Mouse (Mus musculus) telencephalon, adult 2 months (tissue): Measurements from ENCODE around the gene Plekhg1.

Experiments used
- DNase-seq: peaks from one replicate; pipeline ENCODE4 v3.0.0-alpha.2; 2011; ENCODE audit warnings: low read depth, low spot score

The Plekhg1 gene

DNA sequence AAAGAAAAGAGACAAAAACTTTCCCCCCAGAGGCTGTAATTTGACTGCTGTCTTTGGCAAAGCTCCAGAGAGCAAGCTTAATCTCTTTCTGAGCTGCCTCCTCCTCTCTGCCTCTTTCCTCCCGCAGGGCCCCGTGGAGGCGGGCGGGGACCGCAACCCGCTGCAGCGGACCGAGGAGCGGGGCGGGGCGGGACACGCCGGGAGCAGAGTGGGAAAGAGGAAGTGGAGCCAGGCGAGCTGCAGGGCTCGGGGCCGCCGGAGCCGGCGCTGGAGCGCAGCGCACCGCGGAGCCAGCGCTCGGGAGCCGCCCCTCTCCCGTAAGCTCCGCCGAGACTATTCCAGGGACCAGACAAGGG is at the start of gene Plekhg1:
Gene Plekhg1, plus strand, starts transcription at position 217 of the 356 bp plus-strand sequence.
- no peak for DNase-seq

DNA sequence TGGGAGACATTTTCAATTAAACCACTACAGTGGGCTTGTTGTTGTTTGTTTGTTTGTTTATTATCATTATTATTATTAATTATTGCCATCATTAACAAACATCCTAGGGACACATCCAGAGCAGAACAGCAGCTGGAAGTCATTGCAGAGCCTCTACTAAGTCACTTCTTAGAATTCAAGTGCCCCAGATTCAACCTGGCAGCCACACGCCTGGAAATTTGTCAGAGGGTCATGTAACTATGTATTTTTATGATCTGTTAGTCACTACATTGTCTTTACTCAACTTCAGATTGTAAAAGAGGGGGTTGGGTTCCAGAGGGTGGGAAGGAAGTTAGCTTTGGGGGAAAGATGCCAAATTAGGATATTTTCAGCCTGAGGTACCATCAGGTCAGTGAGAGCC is 47.4 kb upstream of the Plekhg1 start:
- no peak for DNase-seq

DNA sequence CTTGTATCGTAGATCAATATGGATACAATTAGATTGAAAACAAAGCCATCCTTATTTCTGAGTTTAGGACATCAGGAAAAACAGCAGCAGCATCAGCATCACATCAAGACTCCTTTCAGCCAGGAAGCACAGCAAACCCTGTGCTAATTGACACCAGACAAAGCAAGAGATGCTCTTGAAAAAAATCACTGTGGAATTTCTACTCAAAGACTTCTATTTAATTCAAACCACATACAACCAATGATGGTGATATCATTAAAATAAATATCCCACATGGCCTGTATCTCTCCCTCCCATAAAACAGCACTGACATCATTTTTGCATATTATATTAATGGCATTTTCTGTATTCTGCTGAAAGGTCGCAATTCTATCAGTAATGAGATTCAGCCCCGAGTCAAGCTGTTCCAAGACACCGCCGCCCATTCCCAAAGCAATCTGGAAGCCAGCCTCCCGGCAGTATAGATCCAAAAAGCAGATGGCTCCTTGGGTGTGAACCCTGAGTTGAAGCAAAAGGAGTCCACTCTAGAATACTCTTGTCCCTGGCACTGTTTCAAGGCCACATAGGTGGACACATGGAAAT is 46.4 kb upstream of the Plekhg1 start:
- no peak for DNase-seq

DNA sequence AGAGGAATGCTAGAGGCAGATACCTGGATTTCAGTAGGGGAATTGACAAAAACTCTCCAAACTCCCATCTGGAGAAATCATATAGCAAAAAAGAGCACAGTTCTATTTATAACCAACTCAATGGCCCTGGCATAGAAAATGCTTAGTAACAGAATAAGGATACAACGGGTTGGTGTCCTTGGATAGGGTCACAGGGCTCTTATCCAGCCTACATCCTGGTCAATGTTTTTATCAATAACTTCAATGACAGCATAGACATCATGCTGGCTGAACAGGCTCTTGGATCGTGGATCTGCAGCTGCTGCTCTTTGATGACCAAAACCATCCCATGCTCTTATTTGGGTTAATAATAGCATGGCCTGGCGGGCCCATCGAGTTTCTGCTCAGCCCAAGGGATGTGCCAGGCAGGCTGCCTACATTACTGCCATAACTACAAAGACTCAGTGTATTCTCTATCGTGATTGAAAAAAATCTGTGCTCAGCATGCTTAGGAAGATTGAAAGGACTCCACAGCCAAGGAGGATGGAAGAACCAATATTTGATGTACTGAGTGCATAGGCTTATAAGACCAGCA is 44.7 kb upstream of the Plekhg1 start:
- DNase-seq, result peak; percentile 31

DNA sequence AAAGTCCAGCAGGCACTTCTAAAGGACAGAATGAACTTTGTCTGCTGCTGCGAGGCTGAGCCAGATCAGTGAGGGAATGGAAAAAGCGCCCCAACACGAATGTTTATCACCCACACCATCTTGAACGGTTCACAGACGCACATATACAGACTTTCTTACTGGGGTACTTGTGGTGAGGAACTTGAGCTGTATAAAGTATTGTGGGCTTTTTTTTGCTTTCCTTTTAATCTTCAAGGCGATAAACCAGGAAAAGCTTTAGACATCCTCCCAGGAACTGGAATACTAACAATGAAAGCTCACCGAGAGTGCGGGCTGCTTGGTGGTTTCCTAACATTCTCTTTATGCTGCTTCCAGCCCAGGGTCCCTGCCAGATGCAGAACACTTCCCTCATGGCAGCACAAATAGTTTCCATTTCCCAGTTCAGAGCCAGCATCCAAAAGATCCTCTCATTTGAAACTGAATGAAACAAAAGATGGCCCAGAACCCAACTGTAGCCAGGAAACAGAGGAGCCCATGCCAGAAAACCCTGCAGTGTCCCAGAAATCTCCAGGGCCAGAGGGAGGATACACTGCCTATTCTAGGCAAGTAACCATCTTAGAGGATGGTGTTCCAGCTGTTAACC is 43.3 kb upstream of the Plekhg1 start:
- DNase-seq, result peak; percentile 17

DNA sequence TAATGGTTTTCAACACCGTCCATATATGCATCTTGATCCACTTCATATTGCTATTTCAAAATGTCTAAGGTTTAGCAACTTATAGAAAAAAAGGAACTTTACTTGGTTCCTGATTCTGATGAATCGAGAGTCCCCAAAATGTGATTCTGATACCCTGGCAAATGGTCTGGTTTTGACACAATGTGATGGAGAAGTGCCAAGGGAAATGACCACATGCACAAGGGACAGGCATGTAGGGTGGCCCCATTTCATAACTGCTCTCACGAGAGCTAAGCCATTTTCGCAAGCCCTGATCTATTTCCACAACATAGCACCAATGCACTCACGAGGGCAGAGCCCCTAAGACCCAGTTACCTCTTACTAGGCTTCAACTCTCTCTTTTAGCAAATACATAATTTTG is 42.7 kb upstream of the Plekhg1 start:
- no peak for DNase-seq

DNA sequence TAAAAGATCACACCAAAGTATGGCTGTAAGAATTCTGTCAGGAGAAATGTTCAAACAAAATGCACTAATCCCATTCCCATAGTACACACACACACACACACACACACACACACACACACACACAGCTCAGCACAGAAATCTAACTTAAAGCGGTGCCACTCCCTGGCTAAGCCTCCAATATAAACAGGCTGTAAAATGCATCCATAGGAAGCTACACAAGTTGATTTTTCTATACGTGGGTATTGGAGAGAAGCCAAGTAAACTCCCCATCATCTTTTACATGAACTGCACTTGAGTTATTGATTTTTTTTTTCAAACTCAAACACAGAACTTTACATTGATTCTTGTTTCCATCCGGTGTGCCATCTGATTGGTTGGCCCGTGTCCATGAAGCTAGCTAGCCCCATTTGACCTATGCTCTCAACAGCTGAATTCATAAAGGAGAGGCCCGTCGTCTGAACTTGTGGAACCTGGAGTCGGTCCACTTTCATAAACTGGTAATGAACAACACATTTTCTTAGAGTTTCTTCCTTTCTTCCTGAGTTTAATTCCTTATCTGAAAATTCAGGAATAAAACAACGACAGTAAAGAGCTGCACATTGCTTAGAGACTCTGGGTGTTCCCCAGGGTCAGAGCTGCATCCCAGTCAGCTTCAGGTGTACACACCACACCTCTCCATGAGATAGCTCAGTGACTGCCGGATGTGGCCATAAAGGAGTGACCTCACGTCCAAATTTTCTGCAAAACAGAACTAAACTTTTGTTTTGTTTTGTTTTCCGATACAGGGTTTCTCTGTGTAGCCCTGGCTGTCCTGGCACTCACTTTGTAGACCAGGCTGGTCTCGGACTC is 39.7 kb upstream of the Plekhg1 start:
- DNase-seq, result no peak

DNA sequence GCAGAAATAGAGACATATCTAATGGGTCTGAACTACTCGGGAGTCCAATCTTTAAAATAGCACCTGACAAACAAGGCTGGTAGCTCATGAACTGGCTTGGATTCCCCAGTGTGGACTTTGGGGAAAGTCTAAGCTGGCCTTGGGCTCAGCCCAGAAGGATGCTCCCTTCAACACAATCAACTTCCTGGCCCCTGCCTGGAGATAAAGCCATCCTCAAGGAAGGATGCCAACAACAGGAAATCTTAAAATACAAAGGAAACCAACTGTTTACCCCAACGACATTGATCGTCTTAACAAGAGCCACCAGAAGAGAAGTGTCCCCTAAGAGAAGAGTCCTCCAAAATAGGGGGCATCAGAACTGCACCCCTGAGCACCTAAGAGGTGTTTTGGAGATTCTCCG is 38.3 kb upstream of the Plekhg1 start:
- DNase-seq, result no peak

DNA sequence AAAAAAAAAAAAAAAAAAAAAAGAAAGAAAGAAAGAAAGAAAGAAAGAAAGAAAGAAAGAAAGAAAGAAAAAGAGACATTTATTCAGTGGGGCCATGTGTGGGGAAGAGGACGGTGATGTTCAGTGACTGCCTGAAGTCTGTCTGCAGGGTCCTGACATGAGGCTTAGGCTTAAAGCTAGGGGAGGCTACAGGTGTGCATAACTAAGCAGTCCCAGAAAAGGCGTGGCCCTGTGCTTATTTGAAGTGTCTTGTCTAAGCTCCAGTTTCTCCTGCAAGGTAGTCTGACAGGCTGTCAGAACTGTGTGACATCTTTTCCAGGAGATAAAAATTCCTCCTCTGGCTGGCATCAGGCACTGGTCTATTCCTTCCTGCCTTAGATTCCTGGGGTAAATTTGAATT is 37.6 kb upstream of the Plekhg1 start:
- no peak for DNase-seq

DNA sequence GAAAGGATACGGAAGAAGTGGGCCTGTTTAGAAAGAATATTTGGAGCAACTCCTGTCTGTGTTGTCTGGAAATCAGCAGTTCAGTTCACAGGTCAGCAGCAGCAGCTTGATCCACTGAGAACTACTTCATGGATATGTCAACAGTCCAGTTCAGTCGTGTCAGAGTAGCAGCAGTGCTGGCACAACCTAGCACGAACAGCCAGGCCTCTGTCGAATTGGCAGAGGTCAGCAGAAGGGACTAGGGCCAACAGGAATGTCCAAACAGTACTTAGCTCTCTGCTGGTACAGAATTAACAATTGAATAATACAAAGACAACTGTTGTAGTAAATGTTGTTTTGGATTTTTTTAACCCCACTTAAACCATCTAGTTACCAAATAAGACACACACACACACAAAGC is 33.9 kb upstream of the Plekhg1 start:
- DNase-seq, result peak; percentile 55

DNA sequence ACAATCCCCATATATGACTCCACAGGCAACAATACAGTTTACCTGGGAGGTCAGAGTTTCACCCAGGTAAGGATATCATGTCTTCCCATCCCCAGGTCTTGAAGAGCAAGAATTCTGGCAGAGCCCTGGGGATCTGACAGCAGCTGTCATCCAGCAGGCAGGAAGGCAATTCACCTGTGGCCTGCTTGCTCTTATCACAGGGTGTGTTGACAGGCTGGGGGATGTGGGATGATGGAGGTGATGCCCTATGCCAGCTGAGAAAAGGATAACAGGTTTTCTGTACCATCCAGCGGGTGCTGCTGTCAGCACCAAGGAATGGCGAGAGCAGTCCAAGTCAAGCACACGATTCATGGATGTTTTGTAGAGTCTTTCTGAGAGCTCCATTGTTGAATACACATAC is 30.1 kb upstream of the Plekhg1 start:
- no peak for DNase-seq

DNA sequence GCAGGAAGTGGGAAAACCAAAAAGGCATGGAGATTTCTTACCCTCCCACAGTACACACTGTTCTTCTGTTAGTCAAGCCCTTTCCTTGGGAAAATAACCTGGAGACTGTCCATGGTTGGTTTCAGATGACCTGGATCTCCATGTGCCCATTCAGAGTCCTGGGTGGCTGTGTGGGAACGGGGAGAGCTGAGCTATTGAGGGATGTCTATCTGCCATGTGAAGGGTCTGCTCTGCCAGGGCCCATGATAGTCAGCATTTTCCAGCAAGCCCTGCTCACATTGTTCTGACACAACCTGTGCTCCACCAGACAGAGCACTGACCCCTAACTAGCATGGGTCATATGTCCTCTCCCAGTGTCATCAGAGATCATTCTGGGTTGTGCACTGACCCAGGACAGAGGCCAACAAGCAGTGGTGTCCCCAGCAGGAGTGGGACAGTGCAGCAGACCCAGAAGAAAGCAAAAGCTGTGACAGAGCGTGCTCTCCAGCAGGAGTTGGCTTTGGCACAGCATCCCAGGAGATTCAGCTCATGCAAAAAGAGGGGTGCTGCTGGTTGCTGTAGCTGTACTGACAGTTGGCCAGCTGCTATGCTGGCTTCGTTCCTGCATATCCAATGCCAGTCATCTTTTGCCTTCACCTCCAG is 24.7 kb upstream of the Plekhg1 start:
- DNase-seq, result no peak

DNA sequence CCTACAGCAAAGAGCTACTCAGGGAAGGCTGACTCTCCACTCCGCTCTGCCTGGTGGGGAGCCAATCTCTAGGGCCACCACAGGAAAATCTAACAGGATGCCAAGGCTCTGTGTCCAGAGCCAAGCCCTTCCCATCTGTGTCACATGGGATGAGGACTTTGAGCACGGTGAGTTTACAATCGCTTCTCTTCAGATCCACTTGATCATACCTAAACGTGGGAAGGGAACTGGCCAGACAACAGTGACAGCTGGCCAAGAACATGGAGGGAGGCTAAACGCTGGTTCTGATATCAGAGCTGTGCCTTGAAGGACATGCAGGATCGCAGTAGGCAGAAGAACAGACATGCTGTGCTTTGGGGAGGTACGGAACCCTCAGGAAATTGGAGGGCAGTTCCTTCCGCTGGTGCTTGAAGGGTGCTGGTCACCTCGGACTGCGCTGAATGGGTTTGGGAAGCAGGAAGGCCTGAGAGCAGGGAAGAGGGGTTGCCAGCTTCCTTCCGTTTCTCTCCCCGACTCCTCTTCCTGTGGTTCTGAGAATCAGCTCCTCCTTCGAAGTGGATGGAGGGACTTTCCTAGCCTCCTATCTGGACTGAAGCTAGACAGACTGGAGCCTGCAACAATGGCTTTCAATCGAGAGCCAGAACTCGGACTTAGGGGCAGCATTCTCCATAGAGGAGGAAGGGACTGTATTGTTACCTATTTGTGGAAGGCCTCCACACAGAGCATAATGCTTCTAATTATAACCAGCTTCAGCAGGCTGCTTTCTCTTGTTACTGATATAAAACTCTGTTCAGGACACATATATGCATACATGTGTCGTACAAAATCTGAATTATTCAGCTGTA is 21.9 kb upstream of the Plekhg1 start:
- no peak for DNase-seq

DNA sequence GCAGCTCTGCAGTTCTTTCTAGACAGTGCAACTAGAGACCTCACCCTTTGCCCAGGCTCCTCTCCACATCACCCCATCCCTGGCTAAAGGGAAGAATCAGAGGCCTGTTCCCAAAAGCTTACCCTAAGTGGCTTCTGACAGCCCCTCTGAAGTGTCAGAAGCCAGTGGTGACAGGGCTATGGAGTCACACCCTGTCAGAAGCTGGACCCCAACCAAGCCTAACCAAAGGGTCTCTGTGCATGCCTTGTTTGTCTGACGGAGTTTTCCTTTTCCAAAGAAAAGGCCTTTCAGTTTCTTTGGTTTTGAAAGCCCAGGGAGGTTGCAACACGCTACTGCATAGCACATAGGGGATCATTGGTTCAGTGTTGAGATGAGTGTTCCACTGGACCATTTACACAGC is 19.9 kb upstream of the Plekhg1 start:
- DNase-seq, result no peak

DNA sequence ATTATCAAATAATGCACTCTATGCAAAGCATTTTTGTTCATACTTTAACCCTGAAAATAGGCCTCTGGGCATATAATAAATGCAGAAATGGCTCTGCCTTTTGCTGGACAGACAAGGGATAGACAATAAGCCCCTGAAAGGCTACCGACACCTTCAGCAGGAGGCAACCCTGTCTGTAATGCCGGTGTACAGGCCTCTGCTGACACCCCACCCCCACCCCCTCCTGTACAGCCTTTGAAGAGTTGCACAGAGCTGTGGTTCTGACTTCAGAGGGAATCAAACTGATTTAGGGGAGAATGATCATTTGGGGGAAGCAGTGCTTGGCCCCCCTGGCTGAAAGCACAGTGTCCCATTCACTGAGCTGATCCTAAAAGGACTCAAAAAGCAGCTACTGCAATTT is 17.8 kb upstream of the Plekhg1 start:
- no peak for DNase-seq

DNA sequence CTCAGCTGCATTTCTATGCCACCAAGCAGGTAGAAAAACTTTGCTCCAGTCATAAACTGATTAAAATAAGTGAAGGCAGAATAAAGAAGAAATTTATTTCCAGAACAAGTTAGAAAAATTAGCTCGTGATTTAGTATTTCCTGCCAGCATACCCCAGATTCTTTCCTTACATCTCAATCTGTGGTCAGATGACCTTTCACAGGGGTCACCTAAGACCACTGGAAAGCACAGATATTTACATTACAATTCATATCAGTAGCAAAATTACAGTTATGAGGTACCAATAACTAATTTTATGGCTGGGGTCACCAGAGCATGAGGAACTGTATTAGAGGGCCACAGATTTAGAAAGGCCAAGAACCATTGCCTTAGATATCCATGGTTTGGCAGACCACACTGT is 15.5 kb upstream of the Plekhg1 start:
- no peak for DNase-seq

DNA sequence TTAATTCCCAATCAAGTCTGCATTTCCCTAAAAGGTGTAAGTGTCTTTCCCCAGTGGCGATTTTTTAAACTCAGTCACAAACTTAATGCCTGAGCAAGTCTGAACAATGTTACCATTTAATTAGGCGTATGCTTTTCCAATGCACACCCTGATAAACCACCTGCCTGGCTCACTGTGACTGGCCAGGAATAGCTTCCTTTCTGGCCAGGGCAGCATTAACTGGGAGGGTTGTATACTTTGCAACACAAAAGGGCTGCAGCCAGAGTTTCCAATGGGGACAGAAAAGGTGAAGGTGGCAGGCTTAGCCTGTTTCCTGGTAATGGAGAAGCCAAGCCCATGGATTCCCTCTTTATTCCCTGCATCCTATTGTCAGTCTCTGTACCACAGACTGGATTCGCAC is 10.5 kb upstream of the Plekhg1 start:
- DNase-seq, result no peak

DNA sequence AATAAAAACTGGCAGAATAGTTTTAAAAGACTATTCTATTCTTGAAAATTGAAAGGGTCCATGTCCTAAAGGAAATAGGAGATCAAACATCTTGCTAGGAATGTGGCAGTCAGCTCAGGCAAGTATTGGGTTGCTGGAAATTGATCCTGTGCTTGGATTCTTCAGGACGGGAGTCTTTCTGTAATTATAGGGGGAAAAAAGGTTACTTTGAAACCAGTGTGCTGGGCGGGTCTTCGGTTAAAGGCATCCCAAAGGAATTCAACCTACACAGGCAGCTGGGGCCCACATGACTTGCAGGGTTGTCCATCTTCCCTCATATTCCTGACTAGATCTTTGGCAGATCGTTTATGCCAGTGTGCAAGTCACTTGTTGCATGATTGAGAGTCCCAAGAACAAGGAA is 9.8 kb upstream of the Plekhg1 start:
- DNase-seq, result no peak

DNA sequence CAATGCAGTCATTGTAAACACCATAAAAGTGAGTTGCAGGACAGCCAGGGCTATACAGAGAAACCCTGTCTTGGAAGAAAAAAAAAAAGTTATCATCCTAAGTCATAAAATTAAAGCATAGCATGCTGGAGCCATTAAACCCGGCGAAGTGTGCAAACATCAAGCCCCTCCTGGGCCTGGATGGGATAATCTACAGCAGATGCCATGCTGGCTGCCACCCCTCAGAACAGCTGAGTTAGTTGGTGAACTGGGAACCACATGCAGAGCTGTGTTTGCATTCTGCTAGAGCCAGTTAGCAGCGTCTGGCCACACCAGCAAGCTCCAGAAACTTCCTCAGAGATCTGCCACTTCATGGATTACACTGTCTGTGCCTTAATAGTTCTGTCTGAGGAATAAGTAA is 3.1 kb upstream of the Plekhg1 start:
- DNase-seq, result no peak

DNA sequence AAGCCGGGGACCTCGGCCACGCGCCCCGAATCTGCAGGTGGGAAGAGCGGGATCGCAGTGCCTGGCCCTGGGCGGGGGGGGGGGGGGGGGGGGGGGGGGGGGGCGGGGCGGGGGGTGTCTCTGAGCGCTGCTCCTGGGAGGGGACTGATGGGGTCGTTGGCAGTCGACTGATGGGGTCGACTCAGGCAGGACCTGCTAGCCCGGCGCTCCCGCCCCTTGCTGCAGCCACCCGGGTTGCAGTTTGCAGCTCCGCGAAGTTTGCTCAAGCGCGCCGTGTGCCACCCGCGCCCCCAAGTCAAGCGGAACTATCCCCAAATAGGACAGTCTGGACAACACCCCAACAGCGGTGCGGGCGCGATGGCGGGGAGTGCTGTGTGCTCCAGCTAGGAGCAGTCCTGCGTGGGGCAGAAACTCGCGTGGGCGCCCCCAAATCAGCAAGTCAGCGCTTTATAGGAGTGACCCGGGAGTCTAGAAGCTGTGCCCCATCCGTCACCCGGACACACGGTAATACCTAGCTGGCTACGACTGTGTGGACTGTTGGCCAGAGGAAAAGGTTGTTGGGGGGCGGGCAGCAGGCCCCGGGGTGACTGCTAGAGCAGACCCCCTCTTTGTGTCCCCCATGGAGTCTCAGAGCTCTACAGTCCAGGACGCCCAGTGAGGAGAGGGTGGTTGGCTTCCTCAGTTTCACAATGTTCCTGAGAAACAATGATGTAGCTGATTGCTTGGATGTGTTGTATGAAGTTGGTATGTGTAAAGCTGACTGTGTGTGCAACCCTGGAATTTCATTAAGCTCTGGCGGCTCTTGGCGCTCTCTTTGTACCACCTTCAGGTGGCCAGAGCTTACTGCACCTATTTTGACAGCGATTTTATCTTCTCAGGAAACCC is 582 bp downstream of the Plekhg1 start:
- DNase-seq, result peak; percentile 39
